Mouse (Mus musculus): ENCODE data around the gene Aamp.

GRCm38 (mm10) chr1:74290141-74290540, 5.6 kb upstream of the Aamp start:
- TF ChIP-seq CTCF (IDR thresholded peaks at IDR 0.05; ENCODE audit: insufficient read depth, low read depth, low read length), result no peak
- TF ChIP-seq POLR2A (IDR thresholded peaks at IDR 0.05; ENCODE audit: insufficient read depth, low read depth, low read length), result no peak
